Mouse (Mus musculus) MEL (cell line): ENCODE data around the gene Tmem19. TPM values are rescaled to one million over a fixed set of nuclear protein-coding genes. Genes with fewer than 3 reads are reported as not detected.

ENCODE experiments used
- DNase-seq: peaks from one replicate; pipeline ENCODE4 v3.0.0; 2011; ENCODE audit warnings: low read depth, low spot score
- H3K27ac ChIP-seq: 2 replicates; pipeline ENCODE4 v1.5.1; 2012; ENCODE audit warnings: low read depth, mild to moderate bottlenecking, control low read depth, low read length, moderate library complexity; ENCODE audit not compliant: control insufficient read depth
- H3K27me3 ChIP-seq, 2 experiments: fragments of 150-350 bp in 1 of 2; sonication (generic) in 1 of 2; 2 replicates each; pipeline ENCODE4 v1.6.1; 2012; ENCODE audit warnings: low read length in 2 of 2, mild to moderate bottlenecking in 2 of 2, improper control_type of control experiment in 1 of 2, moderate library complexity in 1 of 2; ENCODE audit not compliant: insufficient read depth in 2 of 2, control insufficient read depth in 1 of 2
- H3K36me3 ChIP-seq, 2 experiments: 2 replicates each; pipeline ENCODE4 v1.6.1; 2012 to 2014; ENCODE audit warnings: low read length in 2 of 2, improper control_type of control experiment in 1 of 2, inconsistent platforms in 1 of 2, mild to moderate bottlenecking in 1 of 2; ENCODE audit not compliant: insufficient read depth in 2 of 2, control insufficient read depth in 1 of 2
- H3K4me1 ChIP-seq, 2 experiments: fragments of 150-350 bp in 1 of 2; sonication (generic) in 1 of 2; 2 replicates each; pipeline ENCODE4 v1.6.1; 2012; ENCODE audit warnings: low read length in 2 of 2, improper control_type of control experiment in 1 of 2, mild to moderate bottlenecking in 1 of 2; ENCODE audit not compliant: insufficient read depth in 2 of 2, control insufficient read depth in 1 of 2
- H3K4me3 ChIP-seq, 2 experiments: fragments of 150-350 bp in 1 of 2; sonication (generic) in 1 of 2; 2 replicates each; pipeline ENCODE4 v1.5.1; 2012; ENCODE audit warnings: low read depth in 2 of 2, low read length in 2 of 2, mild to moderate bottlenecking in 2 of 2, moderate library complexity in 2 of 2, control low read depth in 1 of 2, improper control_type of control experiment in 1 of 2; ENCODE audit not compliant: control insufficient read depth in 1 of 2, insufficient read depth in 1 of 2
- H3K79me2 ChIP-seq: 2 replicates; pipeline ENCODE4 v1.6.1; 2012; ENCODE audit warnings: mild to moderate bottlenecking, low read length, moderate library complexity; ENCODE audit not compliant: control insufficient read depth, poor library complexity, insufficient read depth
- H3K9ac ChIP-seq: 2 replicates; pipeline ENCODE4 v1.6.1; 2012; ENCODE audit warnings: low read depth, mild to moderate bottlenecking, control low read depth, low read length, moderate library complexity; ENCODE audit not compliant: control insufficient read depth, poor library complexity, severe bottlenecking
- H3K9me3 ChIP-seq: fragments of 150-350 bp; sonication (generic); replicated peaks from 2 replicates; pipeline ENCODE4 v1.6.1; 2012; ENCODE audit warnings: mild to moderate bottlenecking, low read length, improper control_type of control experiment, moderate library complexity; ENCODE audit not compliant: insufficient read depth
- BHLHE40 ChIP-seq: IDR thresholded peaks from 2 replicates; pipeline ENCODE4 v1.6.1; 2012; ENCODE audit warnings: low read depth, mild to moderate bottlenecking, inconsistent platforms, low read length, improper control_type of control experiment, borderline replicate concordance
- CHD1 ChIP-seq: IDR thresholded peaks from 2 replicates; pipeline ENCODE4 v1.6.1; 2012; ENCODE audit warnings: low read depth, mild to moderate bottlenecking, inconsistent platforms, low read length, improper control_type of control experiment
- ELF1 ChIP-seq: IDR thresholded peaks from 2 replicates; pipeline ENCODE4 v1.6.1; 2014; ENCODE audit warnings: low read depth, mild to moderate bottlenecking, inconsistent platforms, low read length, improper control_type of control experiment, moderate library complexity
- ETS1 ChIP-seq: IDR thresholded peaks from 2 replicates; pipeline ENCODE4 v1.6.1; 2012; ENCODE audit warnings: low read depth, mild to moderate bottlenecking, inconsistent platforms, low read length, improper control_type of control experiment, moderate library complexity
- GABPA ChIP-seq: IDR thresholded peaks from 2 replicates; pipeline ENCODE4 v1.6.1; 2012; ENCODE audit warnings: low read depth, mild to moderate bottlenecking, inconsistent platforms, low read length, improper control_type of control experiment, moderate library complexity
- JUND ChIP-seq: IDR thresholded peaks from 2 replicates; pipeline ENCODE4 v1.6.1; 2011; ENCODE audit warnings: low read depth, mild to moderate bottlenecking, improper control_type of control experiment, low read length
- KAT2A ChIP-seq: conservative IDR thresholded peaks from 2 replicates; pipeline ENCODE4 v1.6.1; 2012; ENCODE audit warnings: low read depth, low read length, improper control_type of control experiment, inconsistent platforms
- MAFK ChIP-seq: IDR thresholded peaks from 2 replicates; pipeline ENCODE4 v1.6.1; 2011; ENCODE audit warnings: low read depth, mild to moderate bottlenecking, low read length, improper control_type of control experiment, borderline replicate concordance
- MAX ChIP-seq: IDR thresholded peaks from 2 replicates; pipeline ENCODE4 v1.6.1; 2011; ENCODE audit warnings: low read length, improper control_type of control experiment
- MEF2A ChIP-seq: IDR thresholded peaks from 2 replicates; pipeline ENCODE4 v1.6.1; 2014; ENCODE audit warnings: low read depth, mild to moderate bottlenecking, inconsistent platforms, low read length, improper control_type of control experiment; ENCODE audit not compliant: poor library complexity, insufficient replicate concordance, severe bottlenecking; ENCODE audit errors: extremely low read depth
- MXI1 ChIP-seq: IDR thresholded peaks from 2 replicates; pipeline ENCODE4 v1.6.1; 2011; ENCODE audit warnings: mild to moderate bottlenecking, low read depth, low read length, improper control_type of control experiment
- MYC ChIP-seq: IDR thresholded peaks from 2 replicates; pipeline ENCODE4 v1.6.1; 2011; ENCODE audit warnings: low read depth, mild to moderate bottlenecking, low read length, improper control_type of control experiment, moderate library complexity
- NELFE ChIP-seq: IDR thresholded peaks from 2 replicates; pipeline ENCODE4 v1.6.1; 2011; ENCODE audit warnings: low read depth, low read length, improper control_type of control experiment
- POLR2AphosphoS5 ChIP-seq: IDR thresholded peaks from 2 replicates; pipeline ENCODE4 v1.6.1; 2012; ENCODE audit warnings: low read depth, borderline replicate concordance, mild to moderate bottlenecking, inconsistent platforms, low read length, moderate library complexity, mixed read lengths
- RAD21 ChIP-seq: IDR thresholded peaks from 2 replicates; pipeline ENCODE4 v1.6.1; 2011; ENCODE audit warnings: mild to moderate bottlenecking, low read depth, low read length, improper control_type of control experiment
- SIN3A ChIP-seq: IDR thresholded peaks from 2 replicates; pipeline ENCODE4 v1.6.1; 2012; ENCODE audit warnings: low read length, improper control_type of control experiment, inconsistent platforms
- SMC3 ChIP-seq: IDR thresholded peaks from 2 replicates; pipeline ENCODE4 v1.6.1; 2011; ENCODE audit warnings: low read depth, low read length, improper control_type of control experiment
- TAL1 ChIP-seq: IDR thresholded peaks from 2 replicates; pipeline ENCODE4 v1.6.1; 2012; ENCODE audit warnings: mild to moderate bottlenecking, inconsistent platforms, low read length, moderate library complexity, mixed read lengths
- TBP ChIP-seq: IDR thresholded peaks from 2 replicates; pipeline ENCODE4 v1.8.0; 2011; ENCODE audit warnings: low read depth, low read length, improper control_type of control experiment
- USF1 ChIP-seq: IDR thresholded peaks from 2 replicates; pipeline ENCODE4 v1.6.1; 2014; ENCODE audit warnings: low read depth, mild to moderate bottlenecking, inconsistent platforms, low read length, improper control_type of control experiment, moderate library complexity
- ZC3H11A ChIP-seq: IDR thresholded peaks from 2 replicates; pipeline ENCODE4 v1.6.1; 2012; ENCODE audit warnings: low read depth, mild to moderate bottlenecking, inconsistent platforms, low read length, improper control_type of control experiment
- ZKSCAN1 ChIP-seq: IDR thresholded peaks from 2 replicates; pipeline ENCODE4 v1.6.1; 2012; ENCODE audit warnings: low read depth, mild to moderate bottlenecking, inconsistent platforms, low read length, improper control_type of control experiment, moderate library complexity
- ZMIZ1 ChIP-seq: IDR thresholded peaks from 2 replicates; pipeline ENCODE4 v1.6.1; 2012; ENCODE audit warnings: low read depth, mild to moderate bottlenecking, inconsistent platforms, low read length, improper control_type of control experiment, moderate library complexity
- polyA plus RNA-seq, 2 experiments: library from polyadenylated mRNA; stranded (reverse) in 1 of 2; unstranded in 1 of 2; fragments of >175 nt in 1 of 2; fragments of >200 nt in 1 of 2; gene quantifications; 2 replicates each; pipeline versions ENCODE4 v1.2.1 to v1.2.4; 2012; ENCODE audit warnings: low replicate concordance in 2 of 2, low read depth in 1 of 2; ENCODE audit not compliant: insufficient read length in 2 of 2, insufficient read depth in 1 of 2, missing spikeins in 1 of 2
- total RNA-seq: library from RNA; depleted of rRNA; stranded (reverse); fragments of 300-350 nt; gene quantifications from 2 replicates; pipeline ENCODE4 v1.2.3, GENCODE M21; 2012

Gene Tmem19
- total and polyA plus RNA-seq, 3 experiments, result 10.7 to 16.6 TPM; not detected in 1

GRCm38 (mm10) chr10:115348131-115348530, 14.2 kb downstream of the Tmem19 start:
- no peak for TF ChIP-seq SIN3A
- no peak for TF ChIP-seq MXI1
- no peak for TF ChIP-seq ETS1
- TF ChIP-seq BHLHE40, result no peak
- no peak for TF ChIP-seq RAD21
- no peak for TF ChIP-seq TBP
- no peak for TF ChIP-seq GABPA
- no peak for TF ChIP-seq ZC3H11A
- no peak for TF ChIP-seq ELF1
- TF ChIP-seq MAFK, result no peak
- TF ChIP-seq ZKSCAN1, result no peak
- DNase-seq, result no peak
- H3K9ac ChIP-seq, result no peak overlapping the region
- peaks cover 7 to 11% of the 10 kb centered on the region in 2 experiments for H3K4me1 ChIP-seq
- no peak overlapping the region for H3K27ac ChIP-seq
- no peaks in the 10 kb centered on the region for H3K9me3 ChIP-seq
- no peaks in the 10 kb centered on the region for H3K27me3 ChIP-seq
- H3K79me2 ChIP-seq, result no peaks in the 10 kb centered on the region
- H3K36me3 ChIP-seq, result peaks cover 0 to 11% of the 10 kb centered on the region in 2 experiments; a peak in 2 of 4 replicates
- no peak overlapping the region for H3K4me3 ChIP-seq

DNA sequence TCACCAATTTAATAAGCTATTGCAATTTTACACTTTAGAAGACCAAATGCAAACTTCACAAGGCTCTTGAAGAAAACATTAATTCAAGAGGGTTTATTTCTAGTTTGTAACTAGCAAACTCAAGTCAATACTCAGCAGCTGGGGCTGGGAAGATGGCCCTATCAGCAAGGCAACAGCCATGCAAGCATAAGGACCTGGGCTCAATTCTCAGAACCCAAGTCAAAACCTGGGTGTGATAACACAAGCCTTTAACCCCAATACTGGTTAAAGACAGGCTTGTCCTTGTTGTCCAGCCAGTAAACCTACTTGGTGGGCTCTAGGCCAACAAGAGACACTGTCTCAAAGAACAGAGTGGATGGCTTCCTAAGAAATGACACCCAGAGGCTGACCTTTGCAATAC, 15.9 kb downstream of the Tmem19 start:
- Histone ChIP-seq H3K79me2 (no peaks in the 10 kb centered on the region), H3K27me3 (no peaks in the 10 kb centered on the region), H3K27ac (no peak overlapping the region), H3K4me1 (peaks cover 5 to 7% of the 10 kb centered on the region in 2 experiments; a peak in 3 of 4 replicates), H3K9me3 (no peaks in the 10 kb centered on the region), H3K36me3 (peaks cover 0 to 5% of the 10 kb centered on the region in 2 experiments; a peak in 2 of 4 replicates), H3K4me3 (no peak overlapping the region), H3K9ac (no peak overlapping the region)
- TF ChIP-seq GABPA, result no peak
- no peak for TF ChIP-seq MYC
- no peak for TF ChIP-seq ZMIZ1
- TF ChIP-seq CHD1, result no peak
- no peak for TF ChIP-seq ZC3H11A
- TF ChIP-seq MEF2A, result no peak
- TF ChIP-seq USF1, result no peak
- no peak for TF ChIP-seq ELF1
- TF ChIP-seq SIN3A, result no peak
- TF ChIP-seq KAT2A, result no peak
- TF ChIP-seq MAX, result no peak
- no peak for TF ChIP-seq SMC3
- no peak for TF ChIP-seq JUND
- TF ChIP-seq POLR2AphosphoS5, result no peak
- TF ChIP-seq NELFE, result no peak
- no peak for TF ChIP-seq TAL1
- no peak for DNase-seq
